Mouse (Mus musculus) MEL (cell line): ENCODE measurements around the gene Nsmce3.

ENCODE experiments used
- CTCF ChIP-seq, 3 experiments: IDR thresholded peaks in 2 of 3; conservative IDR thresholded peaks in 1 of 3; 2 replicates each; pipeline ENCODE4 v1.5.1; 2011 to 2012; ENCODE audit warnings: low read length in 3 of 3, low read depth in 2 of 3, mild to moderate bottlenecking in 2 of 3, improper control_type of control experiment in 1 of 3, inconsistent platforms in 1 of 3, mixed read lengths in 1 of 3, moderate library complexity in 1 of 3; ENCODE audit not compliant: control insufficient read depth in 1 of 3, insufficient read depth in 1 of 3, poor library complexity in 1 of 3, severe bottlenecking in 1 of 3
- E2F4 ChIP-seq: IDR thresholded peaks from 2 replicates; pipeline ENCODE4 v1.6.1; 2011; ENCODE audit warnings: low read depth, low read length, improper control_type of control experiment, borderline replicate concordance
- ELF1 ChIP-seq: IDR thresholded peaks from 2 replicates; pipeline ENCODE4 v1.6.1; 2014; ENCODE audit warnings: low read depth, mild to moderate bottlenecking, inconsistent platforms, low read length, improper control_type of control experiment, moderate library complexity
- ETS1 ChIP-seq: IDR thresholded peaks from 2 replicates; pipeline ENCODE4 v1.6.1; 2012; ENCODE audit warnings: low read depth, mild to moderate bottlenecking, inconsistent platforms, low read length, improper control_type of control experiment, moderate library complexity
- MAX ChIP-seq: IDR thresholded peaks from 2 replicates; pipeline ENCODE4 v1.6.1; 2011; ENCODE audit warnings: low read length, improper control_type of control experiment
- MXI1 ChIP-seq: IDR thresholded peaks from 2 replicates; pipeline ENCODE4 v1.6.1; 2011; ENCODE audit warnings: mild to moderate bottlenecking, low read depth, low read length, improper control_type of control experiment
- NRF1 ChIP-seq: IDR thresholded peaks from 2 replicates; pipeline ENCODE4 v1.6.1; 2014; ENCODE audit warnings: low read depth, mild to moderate bottlenecking, inconsistent platforms, low read length, improper control_type of control experiment, moderate library complexity; ENCODE audit not compliant: poor library complexity, insufficient read depth, severe bottlenecking
- ZC3H11A ChIP-seq: IDR thresholded peaks from 2 replicates; pipeline ENCODE4 v1.6.1; 2012; ENCODE audit warnings: low read depth, mild to moderate bottlenecking, inconsistent platforms, low read length, improper control_type of control experiment

GRCm38 (mm10) chr7:64871987-64872742, 632 bp downstream of the Nsmce3 start:
- TF ChIP-seq MXI1: no peak; the same call in 1 of the 2 replicates
- no peak for TF ChIP-seq ELF1
- TF ChIP-seq E2F4: no peak
- no peak for TF ChIP-seq ETS1
- no peak for TF ChIP-seq CTCF (IDR thresholded peaks at IDR 0.05 in 2 of 3, conservative IDR thresholded peaks at IDR 0.05 in 1 of 3; ENCODE audit: control insufficient read depth in 1 of 3, insufficient read depth in 1 of 3, low read depth in 2 of 3, low read length in 3 of 3, poor library complexity in 1 of 3, severe bottlenecking in 1 of 3)
- 0 out of 2 replicates have a peak, but pooled peaks have one; percentile 28 for TF ChIP-seq MAX
- TF ChIP-seq ZC3H11A: no peak
- no peak for TF ChIP-seq NRF1
